ENCODE assay signal across 19 mouse cellular contexts in the genomic region with DNA sequence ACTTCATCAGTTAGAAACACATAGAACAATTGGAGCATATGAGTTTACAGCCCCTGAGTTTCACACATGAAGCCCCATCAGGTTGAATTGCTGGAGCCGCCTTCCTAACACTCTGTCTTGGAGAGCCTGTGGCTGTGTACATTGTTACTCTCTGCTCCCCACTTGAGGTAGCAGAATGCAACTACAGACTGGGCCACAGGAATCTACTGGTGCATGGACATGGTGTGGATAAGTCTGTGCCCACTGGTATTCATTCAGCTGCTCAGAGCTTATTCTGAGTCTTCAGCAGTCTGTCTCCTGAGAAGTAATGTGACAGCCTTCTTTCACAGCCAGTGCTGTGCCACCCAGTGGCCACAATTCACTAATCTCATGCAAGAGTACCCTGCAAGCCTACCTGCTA.
A peak's percentile ranks its signal among the peaks of the same experiment; 100 is the strongest.
DNase-seq lines count a peak whose midpoint lies in the region; ATAC-seq and TF ChIP-seq lines count a peak whose summit lies in the region.
"Had no signal": no experiment of that assay in that cellular context is flagged by ENCODE, and none has a peak within 500 bp of the region (broad histone marks: within the 10 kb centered on the region; RNA-seq: fewer than 3 reads in every experiment).

No protein-coding gene starts in this region.

- H3K9me3 ChIP-seq in kidney, postnatal 0 days (replicated peaks; ENCODE audit: low read length), result no peaks in the 10 kb centered on the region
- no peaks in the 10 kb centered on the region for H3K9me3 ChIP-seq in midbrain, postnatal 0 days (ENCODE audit: low read length)
- no peaks in the 10 kb centered on the region for H3K9me3 ChIP-seq in midbrain, embryonic 10.5 days (replicated peaks)
- no peaks in the 10 kb centered on the region for H3K9me3 ChIP-seq in kidney, embryonic 15.5 days (replicated peaks)
- H3K9me3 ChIP-seq: forebrain, embryonic 10.5 days; heart, embryonic 12.5 days; hindbrain, embryonic 13.5 days; liver, embryonic 15.5 days; midbrain, embryonic 13.5 days; stomach, embryonic 15.5 days had no signal

- WGBS in kidney, postnatal 0 days, result 68% methylated on average over 1 of the region's 1 CpGs
- WGBS in midbrain, postnatal 0 days, result 90% methylated on average over 1 of the region's 1 CpGs
- 89% methylated on average over 1 of the region's 1 CpGs for WGBS in midbrain, embryonic 10.5 days
- 70% methylated on average over 1 of the region's 1 CpGs for WGBS in kidney, embryonic 15.5 days

- DNase-seq in kidney, postnatal 0 days (ENCODE audit: low spot score), result peak; percentile 8
- no peak for DNase-seq in kidney, postnatal 14 days
- DNase-seq in midbrain, postnatal 0 days (ENCODE audit: low spot score), result peak; percentile 39
- no peak for DNase-seq in midbrain, embryonic 10.5 days (ENCODE audit: low spot score)
- no peak for DNase-seq in brain, embryonic 14.5 days (ENCODE audit: low read depth)
- DNase-seq: cerebellum, adult 9-11 months; gastrocnemius, adult 2 months; heart, adult 11 months; heart, postnatal 14 days had no signal

- no peak for ATAC-seq in kidney, postnatal 0 days (replicated peaks; ENCODE audit: low FRiP score, low read depth)
- no peak for ATAC-seq in midbrain, postnatal 0 days (ENCODE audit: low FRiP score)
- ATAC-seq in CD4-positive, CD25-positive, alpha-beta regulatory T cell, adult 4 months, result no peak
- ATAC-seq in kidney, embryonic 15.5 days (replicated peaks; ENCODE audit: low FRiP score), result no peak
- ATAC-seq: intestine, postnatal 0 days; lung, postnatal 0 days; midbrain, embryonic 13.5 days had no signal

- no peak overlapping the region for H3K4me2 ChIP-seq in kidney, postnatal 0 days (ENCODE audit: low read length)
- no peak overlapping the region for H3K4me2 ChIP-seq in midbrain, postnatal 0 days (ENCODE audit: low read depth, low read length, poor library complexity, severe bottlenecking)
- no peak overlapping the region for H3K4me2 ChIP-seq in kidney, embryonic 15.5 days
- H3K4me2 ChIP-seq: heart, embryonic 12.5 days; hindbrain, embryonic 13.5 days; liver, embryonic 15.5 days; midbrain, embryonic 13.5 days; stomach, embryonic 15.5 days had no signal

- no peak for TF ChIP-seq CTCF in kidney, postnatal 0 days (IDR thresholded peaks at IDR 0.05; ENCODE audit: low read depth)
- no peak for TF ChIP-seq CTCF in midbrain, postnatal 0 days (IDR thresholded peaks at IDR 0.05)
- peak; percentile 0; the same call in 1 of the 2 replicates for TF ChIP-seq CTCF in brain, embryonic 14.5 days (IDR thresholded peaks at IDR 0.05; ENCODE audit: borderline replicate concordance, extremely low read depth, insufficient read depth, insufficient read length)

- no peak for TF ChIP-seq POLR2A in brain, embryonic 14.5 days (IDR thresholded peaks at IDR 0.05; ENCODE audit: borderline replicate concordance, extremely low read depth, insufficient read depth, insufficient read length, poor library complexity, severe bottlenecking)

- H3K27me3 ChIP-seq in kidney, postnatal 0 days (ENCODE audit: insufficient read depth, low read length), result no peaks in the 10 kb centered on the region
- no peaks in the 10 kb centered on the region for H3K27me3 ChIP-seq in midbrain, postnatal 0 days (ENCODE audit: insufficient read depth, low read length)
- no peaks in the 10 kb centered on the region for H3K27me3 ChIP-seq in midbrain, embryonic 10.5 days (ENCODE audit: low read depth, poor library complexity, severe bottlenecking)
- H3K27me3 ChIP-seq in kidney, embryonic 15.5 days, result no peaks in the 10 kb centered on the region
- H3K27me3 ChIP-seq: heart, embryonic 12.5 days; hindbrain, embryonic 13.5 days; liver, embryonic 15.5 days; midbrain, embryonic 13.5 days; stomach, embryonic 15.5 days had no signal

- no peaks in the 10 kb centered on the region for H3K4me1 ChIP-seq in kidney, postnatal 0 days (replicated peaks; ENCODE audit: insufficient read depth, low read length)
- H3K4me1 ChIP-seq in midbrain, postnatal 0 days (ENCODE audit: insufficient read depth, low read length), result no peaks in the 10 kb centered on the region
- no peaks in the 10 kb centered on the region for H3K4me1 ChIP-seq in midbrain, embryonic 10.5 days
- no peaks in the 10 kb centered on the region for H3K4me1 ChIP-seq in kidney, embryonic 15.5 days
- H3K4me1 ChIP-seq: forebrain, embryonic 10.5 days; liver, embryonic 15.5 days; stomach, embryonic 15.5 days had no signal

- H3K36me3 ChIP-seq in kidney, postnatal 0 days (ENCODE audit: insufficient read depth, low read length), result no peaks in the 10 kb centered on the region
- no peaks in the 10 kb centered on the region for H3K36me3 ChIP-seq in midbrain, postnatal 0 days (ENCODE audit: insufficient read depth, low read length)
- no peaks in the 10 kb centered on the region for H3K36me3 ChIP-seq in midbrain, embryonic 10.5 days
- H3K36me3 ChIP-seq in kidney, embryonic 15.5 days, result no peaks in the 10 kb centered on the region
- H3K36me3 ChIP-seq: forebrain, embryonic 10.5 days; heart, embryonic 12.5 days; hindbrain, embryonic 13.5 days; liver, embryonic 15.5 days; midbrain, embryonic 13.5 days; stomach, embryonic 15.5 days had no signal

- H3K27ac ChIP-seq in kidney, postnatal 0 days, result no peak overlapping the region
- H3K27ac ChIP-seq in midbrain, postnatal 0 days (ENCODE audit: low read depth, low read length), result no peak overlapping the region
- H3K27ac ChIP-seq in midbrain, embryonic 10.5 days (replicated peaks), result no peak overlapping the region
- H3K27ac ChIP-seq in kidney, embryonic 15.5 days, result no peak overlapping the region
- H3K27ac ChIP-seq: forebrain, embryonic 10.5 days; gastrocnemius, adult 2 months; hindbrain, embryonic 13.5 days; liver, embryonic 15.5 days; midbrain, embryonic 13.5 days; stomach, embryonic 15.5 days had no signal

- H3K9ac ChIP-seq in kidney, postnatal 0 days (ENCODE audit: low read depth, low read length), result no peak overlapping the region
- no peak overlapping the region for H3K9ac ChIP-seq in midbrain, postnatal 0 days (replicated peaks; ENCODE audit: low read length, poor library complexity, severe bottlenecking)
- H3K9ac ChIP-seq in kidney, embryonic 15.5 days, result no peak overlapping the region
- H3K9ac ChIP-seq: heart, embryonic 12.5 days; hindbrain, embryonic 13.5 days; liver, embryonic 15.5 days; midbrain, embryonic 13.5 days; stomach, embryonic 15.5 days had no signal

- no peak overlapping the region for H3K4me3 ChIP-seq in kidney, postnatal 0 days (replicated peaks; ENCODE audit: low read depth, low read length)
- no peak overlapping the region for H3K4me3 ChIP-seq in midbrain, postnatal 0 days (ENCODE audit: low read depth, low read length)
- no peak overlapping the region for H3K4me3 ChIP-seq in midbrain, embryonic 10.5 days
- no peak overlapping the region for H3K4me3 ChIP-seq in kidney, embryonic 15.5 days (replicated peaks)
- H3K4me3 ChIP-seq: forebrain, embryonic 10.5 days; gastrocnemius, adult 2 months; heart, embryonic 12.5 days; hindbrain, embryonic 13.5 days; liver, embryonic 15.5 days; midbrain, embryonic 13.5 days; stomach, embryonic 15.5 days had no signal

Comparison
In these comparisons a context has a peak if more than half of its experiments do, and no peak if none do; other contexts are left out.
1. DNase-seq: peak in kidney, postnatal 0 days (single experiment) and midbrain, postnatal 0 days (single experiment); none in kidney, postnatal 14 days (single experiment), midbrain, embryonic 10.5 days (single experiment) and brain, embryonic 14.5 days (single experiment).